Mouse (Mus musculus) hindbrain, embryonic 13.5 days (tissue): ENCODE data around the gene Ptf1a. TPM values are rescaled to one million over a fixed set of nuclear protein-coding genes. Genes with fewer than 3 reads are reported as not detected.

Experiments
- ATAC-seq: fragments of 200-750 bp; cut with Nextera tagmentation; 2 replicates; pipeline ENCODE4 v1.8.0; 2017; ENCODE audit warnings: moderate TSS enrichment; ENCODE audit not compliant: low FRiP score
- H3K27ac ChIP-seq: fragments of 300-500 bp; sonication (generic); 2 replicates; pipeline ENCODE4 v1.5.1; 2015; ENCODE audit warnings: inconsistent platforms, mild to moderate bottlenecking, moderate library complexity
- H3K27me3 ChIP-seq: fragments of 300-500 bp; sonication (generic); 2 replicates; pipeline ENCODE4 v1.6.1; 2015; ENCODE audit warnings: mild to moderate bottlenecking, inconsistent platforms
- H3K36me3 ChIP-seq: fragments of 300-500 bp; sonication (generic); 2 replicates; pipeline ENCODE4 v1.6.1; 2015; ENCODE audit warnings: mild to moderate bottlenecking, inconsistent platforms
- H3K4me1 ChIP-seq: fragments of 300-500 bp; sonication (generic); replicated peaks from 2 replicates; pipeline ENCODE4 v1.6.1; 2015; ENCODE audit warnings: inconsistent platforms
- H3K4me2 ChIP-seq: fragments of 300-500 bp; sonication (generic); 2 replicates; pipeline ENCODE4 v1.6.1; 2015; ENCODE audit warnings: inconsistent platforms, mild to moderate bottlenecking, moderate library complexity
- H3K4me3 ChIP-seq: fragments of 300-500 bp; sonication (generic); 2 replicates; pipeline ENCODE4 v1.5.1; 2015; ENCODE audit warnings: mild to moderate bottlenecking, inconsistent platforms
- H3K9ac ChIP-seq: fragments of 300-500 bp; sonication (generic); 2 replicates; pipeline ENCODE4 v1.6.1; 2015; ENCODE audit warnings: mild to moderate bottlenecking, inconsistent platforms
- H3K9me3 ChIP-seq: fragments of 300-500 bp; sonication (generic); 2 replicates; pipeline ENCODE4 v1.6.1; 2016; ENCODE audit warnings: inconsistent platforms
- WGBS: fragments of 180-500 bp; shearing (Covaris S2); methylation state at CpG from one replicate; pipeline ENCODE4 v1.1.7; 2015; 5-methylcytosine and 5-hydroxymethylcytosine counted together
- polyA plus RNA-seq: library from polyadenylated mRNA; unstranded; fragments of >200 nt; fragmentation: Nextera tagmentation; extraction: Ambion mirVana; gene quantifications from 2 replicates; pipeline ENCODE4 v1.2.1, GENCODE M21; 2015

Gene Ptf1a
- 1.3 and 3.1 TPM in 2 replicates for polyA plus RNA-seq

GRCm38 (mm10) chr2:19444931-19445831, at the start of gene Ptf1a:
Ptf1a (plus strand) TSS chr2:19445663.
- H3K9me3 ChIP-seq, result no peaks in the 10 kb centered on the region
- H3K4me1 ChIP-seq, result peaks cover 28% of the 10 kb centered on the region
- ATAC-seq, result peak; percentile 75
- H3K4me2 ChIP-seq, result peak within 1 kb of the TSS; percentile 72
- no peak within 1 kb of the TSS for H3K27ac ChIP-seq
- H3K9ac ChIP-seq, result peak within 1 kb of the TSS; percentile 58
- no peaks in the 10 kb centered on the region for H3K36me3 ChIP-seq
- H3K27me3 ChIP-seq, result peaks cover 96% of the 10 kb centered on the region
- under 1% methylated on average over 51 of the region's 53 CpGs for WGBS
- peak within 1 kb of the TSS; percentile 45 for H3K4me3 ChIP-seq

DNA sequence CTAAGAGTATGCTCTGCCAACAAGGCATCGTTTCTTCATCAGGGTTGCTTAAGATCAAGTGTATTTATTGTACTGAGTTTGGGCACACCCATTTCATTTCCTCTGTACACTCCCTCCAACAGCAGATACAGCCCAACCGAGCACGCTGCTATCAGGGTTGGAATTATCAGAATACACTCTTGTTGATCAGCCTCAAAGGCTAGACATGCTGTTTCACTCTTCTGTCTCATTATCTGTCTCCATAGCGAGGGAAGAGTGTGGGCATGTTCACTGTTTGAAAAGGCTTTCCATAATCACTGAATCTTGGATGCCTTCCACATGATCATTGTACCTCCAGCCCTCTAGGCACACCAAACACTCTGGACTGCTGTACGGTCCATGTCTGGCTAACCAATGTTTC, 40.1 kb upstream of the Ptf1a start:
- Histone ChIP-seq H3K36me3 (no peaks in the 10 kb centered on the region), H3K4me2 (no peak overlapping the region), H3K4me1 (no peaks in the 10 kb centered on the region), H3K9me3 (no peaks in the 10 kb centered on the region), H3K27ac (no peak overlapping the region), H3K9ac (no peak overlapping the region), H3K4me3 (no peak overlapping the region), H3K27me3 (no peaks in the 10 kb centered on the region)
- no peak for ATAC-seq
- 78% methylated on average over 5 of the region's 5 CpGs for WGBS

GRCm38 (mm10) chr2:19406531-19406930, 38.9 kb upstream of the Ptf1a start:
- Histone ChIP-seq H3K4me2 (no peak overlapping the region), H3K9me3 (no peaks in the 10 kb centered on the region), H3K9ac (no peak overlapping the region), H3K4me3 (no peak overlapping the region), H3K27ac (no peak overlapping the region), H3K27me3 (no peaks in the 10 kb centered on the region), H3K36me3 (no peaks in the 10 kb centered on the region), H3K4me1 (no peaks in the 10 kb centered on the region)
- WGBS, result 68% methylated on average over 3 of the region's 3 CpGs
- ATAC-seq, result no peak

- Histone ChIP-seq H3K36me3 (no peaks in the 10 kb centered on the region), H3K9me3 (no peaks in the 10 kb centered on the region), H3K27me3 (peaks cover 34% of the 10 kb centered on the region), H3K27ac (no peak overlapping the region), H3K4me1 (0 out of 2 replicates have a peak, but pooled peaks cover 4% of the 10 kb centered on the region), H3K4me3 (peak overlapping the region; percentile 32), H3K4me2 (peak overlapping the region; percentile 60), H3K9ac (peak overlapping the region; percentile 62)
- peak; percentile 68 for ATAC-seq
- 24% methylated on average over 19 of the region's 19 CpGs for WGBS
Measured at GRCm38 (mm10) chr2:19414222-19414965, 31.1 kb upstream of the Ptf1a start.

GRCm38 (mm10) chr2:19415063-19415521, 30.4 kb upstream of the Ptf1a start:
- Histone ChIP-seq H3K36me3 (no peaks in the 10 kb centered on the region), H3K4me1 (peaks cover 7% of the 10 kb centered on the region; the same call in 1 of the 2 replicates), H3K9me3 (no peaks in the 10 kb centered on the region), H3K27ac (no peak overlapping the region), H3K4me2 (peak overlapping the region; percentile 60), H3K27me3 (peaks cover 36% of the 10 kb centered on the region), H3K9ac (peak overlapping the region; percentile 62), H3K4me3 (peak overlapping the region; percentile 32)
- ATAC-seq, result peak; percentile 69
- 2% methylated on average over 6 of the region's 6 CpGs for WGBS

DNA sequence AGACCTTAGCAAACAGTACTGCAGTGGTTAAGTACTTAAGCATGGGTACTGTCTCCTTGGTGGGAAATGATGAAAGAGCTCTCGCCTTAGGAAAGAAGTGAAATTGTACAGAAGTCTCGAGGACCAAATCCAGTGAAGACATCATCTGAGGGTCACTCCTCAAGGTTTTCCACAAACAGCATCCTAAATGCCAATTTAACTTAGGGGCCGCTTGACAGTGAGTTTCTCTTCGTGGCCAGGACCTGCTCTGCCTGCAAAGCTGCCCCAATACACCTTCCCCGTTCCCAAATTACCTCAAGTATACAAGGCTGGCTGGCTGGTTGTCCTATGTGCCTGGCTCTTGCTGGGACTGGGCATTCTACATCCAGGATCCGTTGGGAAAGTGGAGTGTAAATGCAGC, 29.4 kb upstream of the Ptf1a start:
- no peak overlapping the region for H3K27ac ChIP-seq
- peaks cover 36% of the 10 kb centered on the region for H3K27me3 ChIP-seq
- no peak overlapping the region for H3K9ac ChIP-seq
- peaks cover 7% of the 10 kb centered on the region; the same call in 1 of the 2 replicates for H3K4me1 ChIP-seq
- no peaks in the 10 kb centered on the region for H3K9me3 ChIP-seq
- H3K4me3 ChIP-seq, result no peak overlapping the region
- no peaks in the 10 kb centered on the region for H3K36me3 ChIP-seq
- H3K4me2 ChIP-seq, result no peak overlapping the region
- no peak for ATAC-seq
- WGBS, result 81% methylated on average over 6 of the region's 6 CpGs

DNA sequence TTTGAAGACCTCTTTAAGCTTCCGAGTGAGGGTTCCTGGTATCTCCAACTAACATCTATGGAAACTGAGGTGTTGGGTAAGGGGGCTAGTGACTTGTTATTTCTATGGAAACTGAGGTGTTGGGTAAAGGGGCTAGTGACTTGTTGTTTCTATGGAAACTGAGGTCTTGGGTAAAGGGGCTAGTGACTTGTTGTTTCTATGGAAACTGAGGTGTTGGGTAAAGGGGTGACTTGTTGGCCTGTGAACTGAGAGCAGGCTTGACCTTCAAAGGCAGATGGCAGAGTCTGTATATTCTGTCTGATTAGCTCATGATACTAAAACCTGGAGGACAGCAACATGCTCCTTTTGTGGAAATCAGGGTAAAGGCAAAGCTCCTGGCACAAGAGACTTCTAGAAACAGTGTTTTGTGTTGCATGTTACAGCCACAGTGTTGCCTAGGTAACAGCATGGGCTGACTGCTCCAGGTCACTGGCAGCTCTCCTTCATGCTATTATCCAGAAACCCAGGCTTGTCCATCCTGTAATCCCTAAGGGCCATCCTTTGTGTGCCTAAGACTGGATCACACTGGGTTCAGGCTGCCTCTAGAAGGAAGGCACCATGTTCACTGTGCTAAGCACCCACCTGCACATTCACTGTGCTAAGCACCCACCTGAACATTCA, 25.6 kb upstream of the Ptf1a start:
- H3K36me3 ChIP-seq, result no peaks in the 10 kb centered on the region
- no peaks in the 10 kb centered on the region for H3K9me3 ChIP-seq
- 81% methylated on average over 1 of the region's 1 CpGs for WGBS
- no peak overlapping the region for H3K4me3 ChIP-seq
- H3K4me1 ChIP-seq, result peaks cover 8% of the 10 kb centered on the region
- no peak overlapping the region for H3K4me2 ChIP-seq
- peaks cover 64% of the 10 kb centered on the region for H3K27me3 ChIP-seq
- 0 out of 2 replicates have a peak, but pooled peaks have one; percentile 6 for ATAC-seq
- H3K9ac ChIP-seq, result no peak overlapping the region
- H3K27ac ChIP-seq, result no peak overlapping the region

- peaks cover 68% of the 10 kb centered on the region for H3K27me3 ChIP-seq
Measured at GRCm38 (mm10) chr2:19422226-19422625, 23.2 kb upstream of the Ptf1a start.

GRCm38 (mm10) chr2:19423086-19423485, 22.4 kb upstream of the Ptf1a start:
- WGBS, result 64% methylated on average over 6 of the region's 6 CpGs
- peaks cover 67% of the 10 kb centered on the region for H3K27me3 ChIP-seq

More at GRCm38 (mm10) chr2:19422226-19422625, 23.2 kb upstream of the Ptf1a start:
- Histone ChIP-seq H3K4me2 (no peak overlapping the region), H3K9me3 (no peaks in the 10 kb centered on the region), H3K4me3 (no peak overlapping the region), H3K9ac (no peak overlapping the region), H3K36me3 (no peaks in the 10 kb centered on the region), H3K4me1 (peaks cover 7% of the 10 kb centered on the region), H3K27ac (no peak overlapping the region)
- ATAC-seq, result no peak

DNA sequence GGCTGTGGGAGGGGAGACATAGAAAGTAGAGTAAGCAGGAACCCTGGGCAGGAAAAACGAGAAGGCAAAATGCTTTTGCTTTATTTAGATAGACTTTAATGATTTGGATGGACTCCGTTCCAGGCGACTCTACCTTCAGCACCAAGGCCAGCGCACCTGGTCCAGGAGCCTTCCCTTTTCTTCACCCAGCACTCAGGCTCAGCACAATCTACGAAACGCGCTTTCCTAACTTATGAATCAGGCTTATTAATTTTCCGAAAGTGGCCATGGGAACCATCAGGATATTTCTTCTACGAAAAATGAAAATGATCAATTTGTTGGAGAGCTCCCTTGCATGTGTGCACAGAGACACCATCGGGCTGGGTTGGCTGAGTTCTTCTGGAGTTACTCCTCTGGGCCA, 16.4 kb upstream of the Ptf1a start:
- 8% methylated on average over 10 of the region's 10 CpGs for WGBS
- Histone ChIP-seq H3K36me3 (no peaks in the 10 kb centered on the region), H3K9me3 (no peaks in the 10 kb centered on the region), H3K4me1 (peaks cover 26% of the 10 kb centered on the region), H3K9ac (no peak overlapping the region), H3K4me2 (no peak overlapping the region), H3K27ac (no peak overlapping the region), H3K27me3 (peaks cover 95% of the 10 kb centered on the region), H3K4me3 (no peak overlapping the region)
- no peak for ATAC-seq

More at GRCm38 (mm10) chr2:19423086-19423485, 22.4 kb upstream of the Ptf1a start:
- H3K4me2 ChIP-seq, result no peak overlapping the region
- H3K4me3 ChIP-seq, result no peak overlapping the region
- H3K4me1 ChIP-seq, result peaks cover 7% of the 10 kb centered on the region
- H3K9me3 ChIP-seq, result no peaks in the 10 kb centered on the region
- no peak overlapping the region for H3K9ac ChIP-seq
- H3K27ac ChIP-seq, result no peak overlapping the region
- 0 out of 2 replicates have a peak, but pooled peaks have one; percentile 28 for ATAC-seq
- no peaks in the 10 kb centered on the region for H3K36me3 ChIP-seq

DNA sequence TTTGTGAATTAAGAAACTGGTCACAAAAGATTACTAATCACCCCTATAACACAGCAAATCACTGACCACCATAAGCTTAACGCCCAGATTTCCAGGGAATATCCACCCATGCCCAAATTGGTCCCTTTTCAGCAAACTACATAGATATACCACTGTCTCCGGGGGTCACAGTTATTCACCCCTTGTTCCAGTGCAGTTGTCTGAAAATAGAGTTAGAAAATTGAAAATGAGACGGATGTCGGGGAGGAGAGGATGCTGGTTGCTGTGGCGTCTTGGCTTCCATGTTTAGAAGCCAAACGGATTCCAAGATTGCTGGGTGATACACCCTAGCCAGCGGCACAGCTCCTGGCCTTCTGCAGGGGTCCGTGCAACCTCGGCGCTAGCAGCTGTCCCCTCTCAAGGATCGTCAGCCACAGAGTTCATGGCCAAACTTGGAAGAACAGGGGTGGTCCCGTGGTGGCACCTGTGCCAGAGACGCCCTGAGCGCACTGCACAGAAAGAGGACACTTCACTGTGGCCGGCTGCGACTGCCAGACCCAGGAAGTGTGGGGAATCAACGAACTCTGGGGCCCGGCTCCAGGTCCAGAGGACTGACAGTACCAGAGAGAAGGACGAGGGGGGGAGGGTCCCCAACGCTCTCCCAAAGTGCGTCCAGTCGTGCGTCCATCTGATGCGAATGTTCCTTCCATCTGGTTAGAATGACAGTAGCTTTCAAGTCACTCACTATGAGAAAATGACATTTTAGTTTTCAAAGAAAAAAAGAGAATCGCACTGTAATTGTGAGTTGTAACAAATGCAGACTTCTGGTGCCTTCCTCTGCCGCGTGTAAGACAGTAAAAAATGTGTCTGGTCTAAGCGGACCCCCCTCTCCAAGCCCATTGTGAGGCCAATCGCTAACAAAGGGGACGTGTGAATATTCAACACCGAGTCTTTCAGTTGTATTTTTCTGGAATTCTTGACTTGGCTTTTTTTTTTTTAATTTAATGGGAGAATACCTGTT, 15.5 kb upstream of the Ptf1a start:
- H3K9me3 ChIP-seq, result no peaks in the 10 kb centered on the region
- no peak overlapping the region for H3K9ac ChIP-seq
- no peak overlapping the region for H3K27ac ChIP-seq
- no peaks in the 10 kb centered on the region for H3K36me3 ChIP-seq
- ATAC-seq, result no peak
- peak overlapping the region; percentile 38 for H3K4me3 ChIP-seq
- WGBS, result 2% methylated on average over 31 of the region's 31 CpGs
- H3K4me2 ChIP-seq, result peak overlapping the region; percentile 60
- peaks cover 26% of the 10 kb centered on the region for H3K4me1 ChIP-seq
- H3K27me3 ChIP-seq, result peaks cover 95% of the 10 kb centered on the region
